Mouse (Mus musculus): ENCODE data around the gene Wscd2. TPM values are rescaled to one million over a fixed set of nuclear protein-coding genes. Genes with fewer than 3 reads are reported as not detected.

The Wscd2 gene
- total RNA-seq, 1 experiment: 2.6 TPM

GRCm38 (mm10) chr5:113558065-113558464 lies 67.9 kb downstream of the Wscd2 start:
- TF ChIP-seq MAFK (IDR thresholded peaks at IDR 0.05; ENCODE audit: insufficient read depth, low read depth, low read length): no peak
- TF ChIP-seq ZC3H11A (IDR thresholded peaks at IDR 0.05; ENCODE audit: borderline replicate concordance, low read depth, low read length): no peak
- TF ChIP-seq ZNF384 (IDR thresholded peaks at IDR 0.05; ENCODE audit: low read depth, low read length): no peak
- TF ChIP-seq CHD2 (IDR thresholded peaks at IDR 0.05; ENCODE audit: low read depth, low read length): no peak
- no peak for TF ChIP-seq HCFC1 (IDR thresholded peaks at IDR 0.05; ENCODE audit: borderline replicate concordance, insufficient read depth, low read length)
- no peak overlapping the region; the same call in 1 of the 2 replicates for H3K27ac ChIP-seq (ENCODE audit: insufficient read depth, low read depth, low read length, poor library complexity, severe bottlenecking)
- no peak for DNase-seq (ENCODE audit: low read depth, low spot score)
- H3K36me3 ChIP-seq (ENCODE audit: control insufficient read depth, insufficient read depth, low read length, poor library complexity, severe bottlenecking): no peaks in the 10 kb centered on the region; the same call in 1 of the 2 replicates
- no peak overlapping the region for H3K4me3 ChIP-seq (ENCODE audit: insufficient read depth in 1 of 2, low read depth in 1 of 2, low read length in 2 of 2, poor library complexity in 1 of 2, severe bottlenecking in 1 of 2)
- H3K4me1 ChIP-seq (ENCODE audit: control insufficient read depth in 2 of 2, insufficient read depth in 2 of 2, low read length in 2 of 2, poor library complexity in 1 of 2): peaks cover 0 to 2% of the 10 kb centered on the region in 2 experiments; a peak in 2 of 4 replicates
- no peak overlapping the region for H3K9ac ChIP-seq (ENCODE audit: insufficient read depth, low read depth, low read length, poor library complexity, severe bottlenecking)
- no peaks in the 10 kb centered on the region for H3K9me3 ChIP-seq (ENCODE audit: control insufficient read depth, insufficient read depth, low read depth, low read length)
- in situ Hi-C loops (cut with MboI; ENCODE audit: low sequenced_read_pairs in 2 of 2, unreplicated experiment in 2 of 2): no loop called here

GRCm38 (mm10) chr5:113559627-113560026 lies 69.5 kb downstream of the Wscd2 start:
- no peak overlapping the region for H3K27ac ChIP-seq (ENCODE audit: insufficient read depth, low read depth, low read length, poor library complexity, severe bottlenecking)
- in situ Hi-C loops (cut with MboI; ENCODE audit: low sequenced_read_pairs in 2 of 2, unreplicated experiment in 2 of 2): no loop called here
- H3K9me3 ChIP-seq (ENCODE audit: control insufficient read depth, insufficient read depth, low read depth, low read length): no peaks in the 10 kb centered on the region
- no peaks in the 10 kb centered on the region; the same call in 1 of the 2 replicates for H3K36me3 ChIP-seq (ENCODE audit: control insufficient read depth, insufficient read depth, low read length, poor library complexity, severe bottlenecking)
- TF ChIP-seq ZC3H11A (IDR thresholded peaks at IDR 0.05; ENCODE audit: borderline replicate concordance, low read depth, low read length) (no peak), CHD2 (IDR thresholded peaks at IDR 0.05; ENCODE audit: low read depth, low read length) (no peak), HCFC1 (IDR thresholded peaks at IDR 0.05; ENCODE audit: borderline replicate concordance, insufficient read depth, low read length) (no peak), ZNF384 (IDR thresholded peaks at IDR 0.05; ENCODE audit: low read depth, low read length) (no peak), MAFK (IDR thresholded peaks at IDR 0.05; ENCODE audit: insufficient read depth, low read depth, low read length) (no peak)
- H3K4me3 ChIP-seq (ENCODE audit: insufficient read depth in 1 of 2, low read depth in 1 of 2, low read length in 2 of 2, poor library complexity in 1 of 2, severe bottlenecking in 1 of 2): no peak overlapping the region
- H3K4me1 ChIP-seq (ENCODE audit: control insufficient read depth in 2 of 2, insufficient read depth in 2 of 2, low read length in 2 of 2, poor library complexity in 1 of 2): peaks cover 2% of the 10 kb centered on the region in 2 experiments; a peak in 1 of 4 replicates
- H3K9ac ChIP-seq (ENCODE audit: insufficient read depth, low read depth, low read length, poor library complexity, severe bottlenecking): no peak overlapping the region
- DNase-seq (ENCODE audit: low read depth, low spot score): no peak

GRCm38 (mm10) chr5:113564463-113564862 lies 74.3 kb downstream of the Wscd2 start:
- H3K27ac ChIP-seq (ENCODE audit: insufficient read depth, low read depth, low read length, poor library complexity, severe bottlenecking): no peak overlapping the region
- no peaks in the 10 kb centered on the region for H3K9me3 ChIP-seq (ENCODE audit: control insufficient read depth, insufficient read depth, low read depth, low read length)
- in situ Hi-C loops (cut with MboI; ENCODE audit: low sequenced_read_pairs in 2 of 2, unreplicated experiment in 2 of 2): no loop called here
- no peak for DNase-seq (ENCODE audit: low read depth, low spot score)
- no peak overlapping the region for H3K9ac ChIP-seq (ENCODE audit: insufficient read depth, low read depth, low read length, poor library complexity, severe bottlenecking)
- H3K4me1 ChIP-seq (ENCODE audit: control insufficient read depth in 2 of 2, insufficient read depth in 2 of 2, low read length in 2 of 2, poor library complexity in 1 of 2): peaks cover 3 to 7% of the 10 kb centered on the region in 2 experiments; a peak in 1 of 4 replicates
- no peak for TF ChIP-seq ZC3H11A (IDR thresholded peaks at IDR 0.05; ENCODE audit: borderline replicate concordance, low read depth, low read length)
- no peak for TF ChIP-seq CHD2 (IDR thresholded peaks at IDR 0.05; ENCODE audit: low read depth, low read length)
- TF ChIP-seq MAFK (IDR thresholded peaks at IDR 0.05; ENCODE audit: insufficient read depth, low read depth, low read length): no peak
- TF ChIP-seq ZNF384 (IDR thresholded peaks at IDR 0.05; ENCODE audit: low read depth, low read length): no peak
- no peak for TF ChIP-seq HCFC1 (IDR thresholded peaks at IDR 0.05; ENCODE audit: borderline replicate concordance, insufficient read depth, low read length)
- no peaks in the 10 kb centered on the region; the same call in 1 of the 2 replicates for H3K36me3 ChIP-seq (ENCODE audit: control insufficient read depth, insufficient read depth, low read length, poor library complexity, severe bottlenecking)
- no peak overlapping the region for H3K4me3 ChIP-seq (ENCODE audit: insufficient read depth in 1 of 2, low read depth in 1 of 2, low read length in 2 of 2, poor library complexity in 1 of 2, severe bottlenecking in 1 of 2)

GRCm38 (mm10) chr5:113565101-113565854 lies 75.1 kb downstream of the Wscd2 start:
- no peaks in the 10 kb centered on the region; the same call in 1 of the 2 replicates for H3K36me3 ChIP-seq (ENCODE audit: control insufficient read depth, insufficient read depth, low read length, poor library complexity, severe bottlenecking)
- no peak for TF ChIP-seq HCFC1 (IDR thresholded peaks at IDR 0.05; ENCODE audit: borderline replicate concordance, insufficient read depth, low read length)
- H3K9me3 ChIP-seq (ENCODE audit: control insufficient read depth, insufficient read depth, low read depth, low read length): no peaks in the 10 kb centered on the region
- no peak overlapping the region for H3K9ac ChIP-seq (ENCODE audit: insufficient read depth, low read depth, low read length, poor library complexity, severe bottlenecking)
- in situ Hi-C loops (cut with MboI; ENCODE audit: low sequenced_read_pairs in 2 of 2, unreplicated experiment in 2 of 2): no loop called here
- H3K4me1 ChIP-seq (ENCODE audit: control insufficient read depth in 2 of 2, insufficient read depth in 2 of 2, low read length in 2 of 2, poor library complexity in 1 of 2): peaks cover 3 to 7% of the 10 kb centered on the region in 2 experiments; a peak in 1 of 4 replicates
- no peak overlapping the region for H3K27ac ChIP-seq (ENCODE audit: insufficient read depth, low read depth, low read length, poor library complexity, severe bottlenecking)
- DNase-seq (ENCODE audit: low read depth, low spot score): no peak
- no peak overlapping the region for H3K4me3 ChIP-seq (ENCODE audit: insufficient read depth in 1 of 2, low read depth in 1 of 2, low read length in 2 of 2, poor library complexity in 1 of 2, severe bottlenecking in 1 of 2)
